Mouse (Mus musculus) right cerebral cortex, adult 18-20 months (tissue): ENCODE results near the gene Immp1l.
A peak's percentile ranks its signal among the peaks of the same experiment; 100 is the strongest.

ENCODE experiments used
- DNase-seq: peaks from one replicate; pipeline ENCODE4 v3.0.0; 2022; ENCODE audit warnings: mixed read lengths

The Immp1l gene

DNA sequence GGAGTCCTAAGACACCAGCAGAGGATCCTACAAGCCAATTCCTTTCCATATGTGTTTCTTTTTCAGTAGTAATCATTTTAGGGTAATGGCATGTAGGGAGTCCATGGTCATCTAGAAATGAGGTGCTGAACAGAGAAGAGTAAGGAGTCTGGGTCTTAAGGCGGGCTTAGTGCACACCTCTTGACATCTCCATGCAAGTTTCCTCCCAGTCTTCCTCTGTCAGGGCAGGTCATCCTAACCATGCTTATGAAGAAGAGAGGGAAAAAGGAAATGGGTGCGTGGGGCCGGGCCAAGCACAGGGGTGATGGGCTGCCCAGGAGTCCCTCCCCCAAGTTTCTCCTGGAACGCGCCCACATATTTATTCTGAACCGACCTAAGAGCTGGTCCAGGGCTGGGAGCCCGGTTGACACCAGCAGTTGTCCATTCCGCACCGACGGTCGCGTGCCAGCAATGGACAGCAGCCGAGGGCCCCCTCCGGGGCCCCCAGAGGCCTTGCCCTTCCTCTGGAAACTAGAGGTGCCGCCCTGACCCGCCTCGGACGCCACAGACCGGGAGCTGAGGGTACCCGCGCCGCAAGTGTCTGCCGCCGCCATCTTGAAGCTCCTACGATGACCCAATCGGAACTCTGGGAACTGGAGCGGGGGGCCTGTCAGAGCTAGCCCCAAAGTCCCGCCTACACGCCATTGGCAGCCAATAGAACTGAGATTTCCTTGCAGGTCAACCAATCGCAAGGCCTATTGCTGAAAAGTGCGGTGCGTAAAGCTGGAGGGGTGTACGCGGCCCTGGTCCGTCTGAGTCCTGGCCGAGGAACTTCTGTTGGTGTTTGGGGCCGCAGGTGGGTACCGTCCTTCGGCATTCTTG lies at the start of gene Immp1l, which contains the start of gene Elp4:
Gene Immp1l, plus strand, starts transcription at position 743 of the 861 bp plus-strand sequence.
Gene Elp4, minus strand, starts transcription at position 669 of the 861 bp plus-strand sequence.
- peak; percentile 98 for DNase-seq

DNA sequence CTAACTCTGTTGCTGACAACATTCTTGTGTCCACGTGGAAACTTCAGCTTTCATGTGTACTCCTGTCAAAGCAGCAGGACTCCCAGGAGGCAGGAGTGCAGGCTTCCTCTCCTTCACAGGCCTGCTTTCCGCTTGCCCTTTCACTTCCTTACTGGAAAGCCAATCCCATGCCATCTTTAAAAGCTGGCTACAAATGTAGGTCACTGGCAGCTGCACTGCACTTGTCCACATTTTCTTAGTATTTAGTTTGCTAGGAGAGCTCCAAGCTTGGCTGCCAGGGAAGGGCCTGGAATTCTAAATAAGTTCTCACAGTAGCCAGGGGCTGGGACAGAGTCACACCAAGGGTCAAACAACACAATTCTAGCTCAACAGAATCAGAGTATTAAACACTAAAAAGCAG lies 49.7 kb upstream of the Immp1l start:
- peak; percentile 38 for DNase-seq

DNA sequence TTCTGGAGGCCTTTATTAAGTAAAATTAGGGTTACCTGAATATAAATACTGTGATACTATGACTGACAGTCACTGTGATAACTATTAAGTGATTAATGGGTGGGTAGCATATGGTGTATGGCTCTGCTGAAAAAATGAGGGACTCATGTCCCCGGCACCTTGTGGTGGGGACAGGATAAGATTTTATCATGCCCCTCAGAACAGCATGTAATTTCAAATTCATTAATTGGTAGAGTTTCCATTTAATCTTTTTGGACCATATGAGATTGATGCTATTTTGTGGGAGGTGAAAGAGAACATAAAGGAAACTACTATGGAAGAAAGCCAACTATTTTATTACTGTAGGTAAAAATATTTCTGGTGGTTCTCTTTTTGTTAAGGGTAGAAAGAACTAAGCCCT lies 31.0 kb upstream of the Immp1l start:
- DNase-seq, result no peak

DNA sequence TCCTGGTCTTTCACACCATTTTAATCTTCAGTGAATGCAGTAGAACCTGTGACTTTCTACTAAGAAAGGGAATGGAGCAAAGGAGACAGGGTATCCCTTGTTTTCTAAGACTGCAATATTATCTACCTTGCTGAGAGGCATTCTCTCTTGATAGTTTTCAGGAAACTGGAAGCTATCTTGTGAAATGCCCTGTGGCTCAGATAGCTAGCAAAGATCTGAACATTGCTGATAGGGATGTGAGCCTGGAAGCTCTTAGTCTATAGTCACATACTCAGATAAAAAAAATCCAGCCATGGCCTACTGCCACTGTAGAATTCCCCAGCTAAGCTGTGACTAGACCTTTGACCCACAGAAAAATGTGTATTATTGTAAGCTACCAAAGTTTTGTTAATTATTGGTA lies 13.6 kb upstream of the Immp1l start:
- no peak for DNase-seq

DNA sequence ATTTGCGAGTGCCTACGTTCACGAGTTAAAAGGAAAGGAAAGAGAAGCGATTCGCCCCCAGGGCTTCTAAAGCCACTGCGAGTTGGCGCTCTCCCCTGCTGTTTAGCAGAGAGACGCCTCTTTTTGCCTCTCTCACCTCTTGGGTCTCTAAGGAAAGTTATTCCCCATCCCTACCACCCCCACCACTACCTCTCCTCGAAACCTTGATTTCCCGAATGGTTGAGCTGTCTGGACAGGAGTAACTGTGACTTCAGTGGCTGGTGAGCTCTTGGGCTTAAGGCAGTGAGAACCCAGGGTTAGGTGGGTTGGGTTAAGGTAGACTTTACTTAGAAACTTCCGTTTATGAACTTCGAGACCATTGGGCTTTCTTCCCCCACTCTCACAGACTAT lies 314 bp downstream of the Immp1l start:
- DNase-seq, result no peak

DNA sequence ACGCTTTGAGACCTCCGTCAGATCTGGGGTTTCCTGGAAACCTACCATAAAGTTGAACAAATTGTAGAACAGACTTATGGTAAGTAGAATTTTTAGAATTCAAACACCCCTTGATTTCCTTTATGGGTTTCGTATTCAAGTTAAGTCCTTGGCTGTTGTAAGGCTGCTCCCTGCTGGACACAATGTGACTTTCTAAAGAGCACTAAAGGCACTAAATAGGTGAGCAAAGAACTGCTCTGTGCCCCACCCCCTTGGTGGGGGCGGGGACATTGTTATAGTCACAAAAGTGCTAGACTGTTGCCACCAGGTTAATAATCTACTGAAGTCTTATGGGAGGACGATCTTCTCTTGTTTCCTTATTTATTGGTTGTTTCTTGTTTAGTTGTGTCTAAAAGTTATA lies 3.9 kb downstream of the Immp1l start:
- no peak for DNase-seq

DNA sequence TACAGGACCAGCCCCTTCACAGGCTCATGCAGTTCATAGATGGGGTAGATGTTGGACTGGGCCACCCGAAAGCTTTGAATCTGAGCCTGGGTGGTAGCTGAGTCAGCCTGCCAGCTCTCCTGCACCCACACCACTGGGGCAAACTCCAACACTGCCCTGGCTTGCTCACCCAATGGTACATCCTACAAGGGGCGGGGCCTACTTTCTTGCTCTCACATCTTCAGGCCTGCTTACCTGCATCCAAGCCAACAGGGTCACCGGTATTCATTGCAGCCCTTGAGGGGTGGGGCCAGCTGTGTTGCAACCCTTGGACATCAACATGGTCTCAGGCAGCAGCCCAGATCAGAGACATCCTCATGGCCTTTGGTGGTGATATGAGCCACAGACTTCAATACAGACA lies 6.2 kb downstream of the Immp1l start:
- no peak for DNase-seq

DNA sequence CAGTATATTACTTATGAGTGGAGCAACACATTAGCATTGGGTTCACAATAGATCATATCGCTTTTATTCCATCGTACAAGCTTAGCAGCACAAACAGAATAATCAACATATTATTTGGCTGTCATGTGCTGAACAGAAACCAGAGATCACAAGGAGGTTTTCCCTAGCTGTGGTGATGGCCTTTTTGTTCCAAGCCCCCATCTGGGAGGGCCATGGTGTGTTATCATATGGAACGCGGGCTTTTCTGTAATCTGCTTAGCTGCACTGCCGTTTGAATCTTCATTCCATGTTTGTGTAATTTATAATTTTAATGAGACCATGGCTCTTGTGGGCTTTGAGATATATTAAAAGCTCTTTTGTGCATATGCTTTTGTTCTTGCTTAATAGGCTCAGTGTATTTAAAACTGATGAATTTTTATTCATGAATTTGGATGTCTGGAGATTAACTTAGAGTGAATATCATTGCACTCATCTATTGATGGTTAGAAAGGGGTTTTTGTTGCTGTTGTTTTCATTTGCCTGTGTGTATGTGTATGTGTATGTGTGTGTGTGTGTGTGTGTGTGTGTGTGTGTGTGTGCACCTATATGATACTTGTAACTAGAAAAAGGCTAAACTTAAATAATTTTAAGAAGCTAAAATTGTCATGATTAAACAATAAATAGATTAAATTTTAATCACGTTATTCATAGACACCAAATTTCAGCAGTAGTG lies 9.4 kb downstream of the Immp1l start:
- no peak for DNase-seq

DNA sequence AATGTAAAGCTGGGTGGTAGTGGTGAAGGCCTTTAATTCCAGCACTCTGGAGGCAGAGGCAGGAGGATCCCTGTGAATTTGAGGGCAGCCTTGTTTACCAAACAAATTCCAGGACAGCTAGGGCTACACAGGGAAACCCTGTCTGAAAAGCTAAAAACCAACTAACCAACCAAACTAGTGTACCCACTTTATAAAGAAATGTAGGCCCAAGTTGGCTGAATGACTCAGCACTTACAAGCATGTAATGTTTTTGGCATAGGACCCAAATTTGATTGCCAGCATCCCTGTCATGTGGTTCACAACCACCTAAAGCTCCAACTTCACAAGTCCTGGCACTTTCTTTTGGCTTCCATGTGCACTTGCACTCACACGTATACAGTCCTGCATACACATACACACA lies 12.2 kb downstream of the Immp1l start:
- no peak for DNase-seq

DNA sequence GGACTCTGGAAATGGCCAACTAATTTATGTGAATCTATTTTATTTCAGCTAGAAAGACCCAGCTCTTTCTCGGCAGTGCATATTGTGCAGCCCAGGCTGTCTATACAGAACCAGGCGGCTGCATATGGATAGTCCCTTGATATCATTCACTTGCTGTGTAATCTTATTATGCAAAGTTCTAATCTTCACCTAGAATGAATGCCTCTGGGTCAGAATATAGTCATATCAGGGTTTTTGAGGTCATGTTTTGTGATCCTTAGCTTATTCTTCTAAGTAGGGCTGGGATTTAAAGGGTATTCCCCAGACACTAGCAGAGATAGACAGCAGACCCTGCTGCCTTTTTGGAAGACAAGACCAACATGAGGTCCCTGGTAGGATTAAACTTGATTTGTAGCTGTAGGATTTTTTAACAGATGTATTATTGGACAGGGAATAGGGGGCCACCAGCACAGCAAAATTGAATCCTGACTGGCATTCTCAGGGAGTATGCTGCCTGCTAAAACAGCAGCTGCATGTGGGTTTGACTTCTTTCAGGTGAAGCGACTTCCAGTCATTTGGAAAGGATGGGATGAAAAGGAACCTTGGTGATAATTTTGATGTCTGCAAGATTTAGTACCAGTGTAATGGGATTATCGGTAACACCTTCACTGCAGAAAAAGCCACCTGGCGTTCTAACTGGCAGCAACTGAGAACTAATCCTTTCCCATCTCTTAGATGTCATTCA lies 13.3 kb downstream of the Immp1l start:
- DNase-seq, result no peak

DNA sequence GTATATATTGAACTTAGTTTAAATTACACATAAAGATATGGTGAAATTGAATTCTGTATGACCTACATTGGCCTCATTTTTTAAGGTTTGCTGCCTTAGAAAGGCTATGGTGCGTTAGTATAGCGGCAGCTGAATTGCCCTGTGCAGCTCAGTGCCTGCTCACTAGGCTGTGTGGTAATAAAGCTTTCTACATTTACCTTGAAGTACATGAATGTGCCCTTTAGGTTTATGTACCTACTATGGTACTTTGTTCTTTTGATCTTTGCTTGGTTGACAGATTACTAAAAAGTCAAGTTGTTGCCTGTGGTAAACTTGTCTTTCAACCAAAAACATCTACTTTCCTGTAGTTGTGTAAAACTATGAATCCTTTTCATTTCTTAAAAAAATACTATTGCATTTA lies 45.7 kb downstream of the Immp1l start:
- DNase-seq, result no peak

DNA sequence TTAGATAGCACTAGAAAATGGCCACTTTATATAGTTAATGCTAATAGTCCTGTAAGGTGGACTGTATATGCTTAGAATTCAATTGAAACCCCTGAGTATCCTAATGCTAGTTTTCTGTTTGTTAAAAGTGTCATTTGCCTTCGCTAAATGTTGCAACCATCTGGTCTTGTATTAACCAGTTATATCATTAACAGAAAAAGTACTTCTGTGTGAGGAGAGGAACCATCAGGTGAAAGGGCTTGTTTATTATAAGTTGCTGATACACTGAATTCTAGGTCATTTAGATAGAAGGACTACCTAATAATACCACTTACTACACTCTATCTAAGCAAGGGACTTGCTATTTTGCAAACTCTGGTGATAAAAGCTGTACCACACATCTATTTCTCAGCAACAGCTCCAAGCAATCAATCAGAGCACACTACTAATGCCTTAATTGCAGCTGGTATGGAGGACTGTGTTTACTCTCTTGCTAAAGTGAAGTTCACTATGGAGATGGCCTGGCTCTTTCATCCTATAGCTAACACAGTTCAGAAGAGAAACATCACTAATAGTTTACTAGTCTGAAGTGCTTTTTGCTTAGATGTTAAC lies 47.0 kb downstream of the Immp1l start:
- DNase-seq, result no peak

DNA sequence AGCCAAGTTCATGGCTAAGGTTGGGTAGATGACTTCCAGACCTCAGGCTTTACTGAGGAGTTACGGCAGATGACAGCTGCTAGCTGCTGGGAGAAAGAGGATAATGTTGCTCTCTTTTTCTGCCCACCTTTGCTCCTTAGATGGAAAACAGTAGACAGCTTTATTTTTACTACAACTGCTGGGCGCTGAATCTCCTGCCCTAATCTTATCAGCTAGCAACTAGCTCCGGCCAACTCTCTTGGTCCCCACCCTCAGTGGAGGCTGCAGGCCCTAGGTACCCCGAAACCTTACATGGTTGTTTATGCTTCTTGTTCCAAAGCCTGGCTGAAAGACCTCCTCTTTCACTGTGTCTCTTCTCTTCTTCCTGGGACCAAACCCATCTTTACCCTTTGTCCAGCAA lies 49.4 kb downstream of the Immp1l start:
- no peak for DNase-seq

DNA sequence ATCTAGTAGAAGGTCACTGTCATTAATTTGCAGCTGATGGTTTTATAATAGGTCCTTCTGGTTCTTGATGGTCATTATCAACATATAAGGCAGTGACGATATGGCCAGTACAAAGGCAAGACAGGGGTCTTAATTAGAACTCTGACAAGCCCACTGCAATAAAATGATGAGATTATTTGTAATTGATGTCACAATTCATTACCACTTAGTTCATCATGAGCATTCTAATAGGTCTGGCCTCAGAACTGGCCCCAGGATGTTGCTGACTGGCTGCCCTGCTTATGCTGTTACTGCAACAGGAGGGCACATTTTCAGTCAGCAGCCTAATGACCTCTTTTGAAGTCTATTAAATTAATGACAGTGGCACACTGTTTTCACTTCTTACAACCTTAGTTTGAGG lies 59.0 kb downstream of the Immp1l start:
- no peak for DNase-seq

DNA sequence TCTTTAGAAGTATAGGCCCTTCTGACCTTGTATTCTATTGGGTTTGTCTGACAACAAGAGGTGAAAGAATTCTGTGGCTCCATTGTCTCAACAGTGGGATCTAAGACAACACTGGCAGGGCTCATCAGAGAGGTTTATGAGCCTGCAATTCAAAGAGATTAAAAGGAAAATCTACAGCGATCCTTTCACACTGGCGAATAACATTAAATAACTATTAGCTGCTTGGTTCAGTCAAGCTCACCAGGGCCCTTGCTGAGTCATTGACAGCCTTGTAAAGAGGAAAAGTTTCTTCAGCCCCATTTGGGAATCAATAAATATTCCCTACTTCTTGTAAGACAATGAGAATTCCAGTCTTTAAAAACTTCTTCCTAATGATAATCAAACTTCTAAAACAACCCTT lies 69.5 kb downstream of the Immp1l start:
- DNase-seq, result no peak

DNA sequence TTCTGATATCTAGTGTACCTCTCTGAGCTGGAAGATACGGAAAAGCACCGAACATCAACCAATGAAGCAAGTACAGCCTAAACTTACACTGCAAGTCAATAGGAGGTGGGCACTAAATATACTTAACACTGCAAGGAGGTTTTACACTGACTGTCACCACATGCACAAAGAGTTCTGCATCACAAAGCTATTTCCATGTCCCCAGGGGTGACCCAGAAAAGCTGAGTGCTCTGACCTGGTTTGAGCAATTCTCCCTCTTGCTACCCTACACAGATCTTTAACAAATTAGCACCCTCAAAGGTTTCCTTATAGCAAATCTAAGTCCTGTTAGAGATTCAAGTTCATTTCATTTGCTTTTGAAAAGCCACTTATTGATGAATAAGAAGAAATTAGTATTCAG lies 73.6 kb downstream of the Immp1l start:
- no peak for DNase-seq

DNA sequence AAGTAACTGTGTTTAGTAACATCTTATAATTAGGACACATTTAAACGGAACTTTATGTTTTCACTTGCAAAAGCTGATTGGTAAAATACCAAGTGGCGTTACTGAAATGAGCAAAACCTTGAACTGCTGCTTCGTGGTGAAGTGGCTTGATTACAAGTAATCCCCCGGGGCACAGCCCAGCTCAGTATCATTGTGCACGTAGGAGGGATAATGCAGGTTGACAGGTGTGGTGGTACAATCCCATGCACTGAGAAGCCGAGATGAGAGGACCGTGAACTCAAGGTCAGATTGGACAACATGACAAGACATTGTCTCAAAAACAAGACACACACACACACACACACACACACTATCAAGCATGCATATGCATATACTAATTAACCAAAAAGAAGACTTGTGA lies 80.8 kb downstream of the Immp1l start:
- DNase-seq, result no peak

DNA sequence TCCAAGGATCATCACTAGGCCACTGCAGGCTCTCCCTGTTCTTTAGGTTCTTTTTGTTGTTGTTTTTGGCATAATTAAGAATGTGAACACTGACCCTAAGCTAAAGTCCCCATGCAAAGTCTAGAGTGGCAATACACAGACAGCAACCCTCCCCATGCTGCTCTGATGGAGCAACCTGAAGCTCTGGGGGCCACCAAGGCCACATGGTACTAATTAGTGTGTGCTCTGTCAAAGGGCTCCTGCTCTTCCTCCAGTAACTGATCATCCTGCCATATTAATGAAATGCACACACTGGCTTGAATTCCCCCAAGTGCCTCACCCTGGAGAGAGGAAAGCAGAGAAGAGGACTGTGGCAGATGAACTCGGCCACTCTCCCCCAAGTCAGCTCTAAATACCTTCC lies 82.7 kb downstream of the Immp1l start:
- DNase-seq, result no peak

DNA sequence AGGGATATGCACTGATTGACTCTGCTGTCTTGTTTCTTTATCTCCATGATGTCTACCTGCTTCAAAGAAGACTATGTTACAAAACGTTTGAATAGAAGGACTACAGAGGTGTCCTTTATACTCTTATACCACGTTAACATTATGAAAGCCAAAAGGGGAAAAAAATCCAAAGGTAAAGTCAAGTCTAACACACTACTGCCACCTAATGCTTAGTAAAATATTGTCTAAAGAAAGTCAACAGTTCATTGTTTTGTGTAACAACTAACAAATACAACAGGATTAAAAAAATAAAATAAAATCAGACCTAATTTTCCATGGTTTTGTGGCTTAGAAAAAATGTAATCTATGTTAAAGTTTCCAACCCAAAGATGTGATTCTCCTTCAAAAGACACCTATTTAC lies 83.6 kb downstream of the Immp1l start:
- DNase-seq, result no peak

DNA sequence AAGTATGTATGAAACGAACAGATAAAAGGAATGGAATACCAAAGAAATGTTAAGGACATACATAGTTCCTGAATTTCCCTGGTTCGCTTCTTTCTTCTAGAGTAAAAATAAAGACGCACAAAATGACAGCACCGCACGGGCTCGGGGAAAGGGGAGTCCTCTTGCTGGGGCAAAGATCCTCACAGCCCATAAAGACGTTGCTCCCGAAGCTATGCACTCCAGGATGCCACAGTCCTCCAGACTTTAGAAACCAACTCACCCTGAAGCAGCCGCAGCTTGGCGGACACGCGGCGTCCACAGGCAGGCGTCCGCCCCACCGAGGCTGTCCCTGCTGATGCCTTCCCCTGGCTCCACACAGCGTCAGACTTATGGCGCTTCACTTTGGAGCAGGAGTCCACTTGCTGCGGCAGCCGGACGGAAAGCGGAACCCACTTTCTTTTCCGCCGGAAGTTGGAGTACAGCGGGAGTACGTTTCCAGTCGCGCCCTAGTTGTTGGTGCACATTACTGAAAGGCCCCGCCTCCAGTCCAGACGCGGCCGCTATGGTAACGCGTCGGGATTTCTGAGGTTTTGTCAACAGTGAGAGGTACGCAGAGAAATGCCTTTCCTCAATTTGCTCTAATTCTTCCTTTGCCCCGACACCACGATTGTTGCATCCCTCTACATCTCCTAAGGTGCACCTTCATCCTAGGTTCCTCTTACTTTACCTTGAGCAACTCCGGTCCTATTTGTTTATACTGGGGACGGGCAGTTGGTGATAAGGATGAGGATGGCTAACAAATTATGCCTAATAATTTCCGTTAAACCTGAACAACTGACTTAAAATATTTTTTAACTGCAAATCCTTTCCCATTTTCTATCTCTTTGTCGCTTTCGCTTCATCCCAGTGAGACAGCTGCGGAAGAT lies 98.6 kb downstream of the Immp1l start, which contains the start of gene Dnajc24:
Gene Dnajc24, minus strand, starts transcription at position 715 of the 905 bp plus-strand sequence.
- DNase-seq, result peak; percentile 93

DNA sequence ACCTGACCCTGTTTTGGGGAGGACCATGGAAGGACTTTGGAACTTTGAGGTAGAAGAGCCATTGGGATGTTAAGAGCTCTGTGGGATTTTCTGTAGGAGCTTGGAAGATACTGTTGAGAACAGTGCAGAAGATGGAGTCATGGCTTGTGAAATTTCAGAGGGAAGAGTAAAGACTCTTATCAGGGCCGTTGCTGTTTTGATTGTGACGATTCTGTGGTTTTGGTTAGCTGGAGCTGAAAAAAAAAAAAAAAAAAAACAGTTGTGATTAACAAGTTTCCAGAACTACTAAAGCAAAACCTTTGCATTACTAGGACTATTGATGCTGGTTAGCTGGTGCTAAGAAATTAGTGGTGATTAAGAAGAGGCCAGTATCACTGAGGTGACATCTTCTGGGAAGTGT lies 104.0 kb downstream of the Immp1l start:
- DNase-seq, result no peak
